Mouse (Mus musculus) C2C12 (cell line): ENCODE measurements around the gene Prdx2.

Experiments used
- CTCF ChIP-seq: IDR thresholded peaks from one replicate; pipeline ENCODE4 v1.5.1; 2011; ENCODE audit not compliant: control insufficient read depth, insufficient read depth, insufficient read length
- MAX ChIP-seq: IDR thresholded peaks from one replicate; pipeline ENCODE4 v1.6.1; 2011; ENCODE audit warnings: mild to moderate bottlenecking, control low read depth
- USF1 ChIP-seq: IDR thresholded peaks from one replicate; pipeline ENCODE4 v1.6.1; 2011; ENCODE audit warnings: low read depth, mild to moderate bottlenecking, control low read depth, moderate library complexity

DNA sequence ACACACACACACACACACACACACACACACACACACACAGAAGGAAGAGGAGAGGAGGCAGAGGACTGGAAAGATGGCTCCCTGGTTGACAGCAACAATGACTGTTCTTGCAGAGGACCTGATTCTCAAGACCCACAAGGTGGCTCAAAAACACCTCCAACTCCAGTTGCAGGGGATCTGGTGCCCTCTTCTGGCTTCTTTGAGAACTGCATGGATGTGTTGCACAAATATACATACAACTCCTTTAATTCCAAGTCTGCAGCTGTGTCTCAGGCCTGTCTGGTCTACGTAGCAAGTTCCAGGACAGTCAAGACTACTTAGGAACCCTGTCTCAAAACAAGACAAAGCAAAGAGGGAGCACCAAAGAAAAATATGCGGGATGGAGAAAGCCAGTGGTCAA is 12.6 kb upstream of the Prdx2 start:
- no peak for TF ChIP-seq USF1
- TF ChIP-seq CTCF = peak; percentile 28
- TF ChIP-seq MAX = no peak
